Mouse (Mus musculus): Measurements from ENCODE around the gene Fap. TPM values are rescaled to one million over a fixed set of nuclear protein-coding genes. Genes with fewer than 3 reads are reported as not detected.

Fap gene
- 1 to 10 TPM; 2.4 to 4.9 (median 4.1) TPM for total RNA-seq (2022)

DNA sequence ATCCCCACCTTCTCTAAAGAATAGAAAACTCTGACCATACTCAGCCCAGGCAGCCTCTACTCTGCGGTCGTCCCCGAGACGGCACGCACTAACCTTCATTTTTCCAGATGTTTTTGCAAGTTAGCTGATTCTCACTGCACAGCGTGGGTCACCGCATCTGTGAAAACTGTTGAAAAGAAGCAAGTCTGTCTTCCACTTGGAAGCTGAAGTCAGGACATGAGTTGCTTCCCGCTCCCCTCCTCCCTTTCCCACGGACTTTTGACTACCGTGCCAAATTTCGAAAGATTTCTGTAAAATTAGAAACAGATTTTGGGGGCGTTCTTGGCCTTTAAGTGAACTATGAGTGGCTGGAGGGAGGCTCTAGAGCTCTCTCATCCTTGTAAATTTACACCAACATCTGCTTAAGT lies at the start of gene Fap:
TSS of gene Fap (minus strand) at position 323 of the 407 bp plus-strand sequence.
- DNase-seq (ENCODE audit: low spot score in 2 of 2): peak; percentile 28 to 33

DNA sequence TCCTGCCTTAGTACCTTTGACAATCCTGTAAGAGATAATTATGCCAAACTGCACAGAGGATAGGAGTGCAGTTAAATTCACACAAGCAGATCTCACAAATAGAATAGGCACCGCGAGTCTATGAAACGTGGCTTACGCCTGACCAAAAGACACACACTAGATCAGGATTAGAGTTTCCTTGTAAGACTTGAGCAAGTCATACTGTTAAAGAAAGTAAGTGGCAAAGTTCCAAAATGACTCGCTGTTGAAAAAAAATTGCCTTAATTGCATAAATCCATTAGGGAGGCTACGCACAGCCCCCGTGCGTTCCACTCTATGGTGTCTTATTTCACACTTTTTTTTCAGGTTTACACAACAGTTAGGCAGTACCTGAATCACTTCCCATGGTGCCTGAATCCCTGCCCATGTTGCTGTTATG lies 49.2 kb upstream of the Fap start:
- DNase-seq (ENCODE audit: low spot score in 2 of 2): no peak

DNA sequence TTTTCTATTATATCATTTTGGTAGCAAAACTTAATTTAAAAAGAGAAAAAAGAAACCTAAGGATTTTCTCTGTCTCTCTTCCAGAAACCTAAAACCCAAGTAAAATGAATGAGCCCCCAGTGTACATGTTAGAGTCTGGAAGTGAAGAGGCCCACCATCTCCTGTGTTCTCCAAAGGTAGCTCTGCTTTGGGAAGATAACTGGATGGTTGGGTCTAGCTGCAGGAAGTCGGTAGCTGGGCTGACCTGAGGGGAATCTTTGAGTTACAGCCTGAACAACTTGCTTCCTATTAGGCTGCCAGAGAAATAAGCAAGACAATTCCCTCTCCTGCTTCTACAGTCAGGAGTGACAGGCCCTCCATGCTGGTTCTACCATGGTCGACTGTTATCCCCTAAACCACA lies 45.8 kb upstream of the Fap start:
- no peak for DNase-seq (ENCODE audit: low spot score in 2 of 2)

DNA sequence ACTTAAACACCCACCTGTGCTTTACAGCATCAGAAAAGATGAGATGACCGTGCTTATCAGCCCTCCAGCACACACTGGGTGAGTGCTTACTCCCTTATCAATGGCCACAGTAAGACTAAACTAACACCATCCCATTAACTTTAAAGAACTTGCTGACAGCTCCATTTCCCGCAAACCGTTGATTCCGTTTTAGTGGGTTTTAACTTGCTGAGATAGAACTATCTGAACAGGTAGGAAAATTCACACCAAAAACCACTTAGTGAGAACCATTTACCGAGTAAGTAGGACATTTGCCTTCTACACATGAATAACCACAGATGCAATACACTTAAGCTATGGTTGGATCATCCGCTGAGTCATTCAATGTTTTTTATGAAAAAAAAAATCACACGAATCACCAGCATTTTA lies 45.1 kb upstream of the Fap start:
- DNase-seq (ENCODE audit: low spot score in 2 of 2): no peak

DNA sequence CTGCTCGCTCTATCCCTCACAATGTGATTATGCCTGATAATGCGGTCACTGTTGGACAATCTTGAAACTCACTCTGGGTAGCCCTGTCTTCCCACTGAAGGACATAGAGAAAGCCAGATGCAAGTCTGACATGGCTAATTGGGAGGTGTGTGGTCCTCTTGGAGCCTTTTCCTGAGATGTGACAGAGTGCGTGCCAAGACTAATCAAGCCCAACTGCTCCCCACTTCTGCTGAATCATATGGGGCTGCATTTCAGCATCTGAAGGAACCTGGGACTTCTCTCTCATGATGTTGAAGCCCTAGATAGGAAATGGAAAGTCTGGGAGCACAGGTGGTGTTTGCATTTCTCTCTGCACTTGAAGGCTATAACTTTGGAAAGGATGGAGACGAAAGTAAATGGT lies 39.3 kb upstream of the Fap start:
- DNase-seq (ENCODE audit: low spot score in 2 of 2): no peak

DNA sequence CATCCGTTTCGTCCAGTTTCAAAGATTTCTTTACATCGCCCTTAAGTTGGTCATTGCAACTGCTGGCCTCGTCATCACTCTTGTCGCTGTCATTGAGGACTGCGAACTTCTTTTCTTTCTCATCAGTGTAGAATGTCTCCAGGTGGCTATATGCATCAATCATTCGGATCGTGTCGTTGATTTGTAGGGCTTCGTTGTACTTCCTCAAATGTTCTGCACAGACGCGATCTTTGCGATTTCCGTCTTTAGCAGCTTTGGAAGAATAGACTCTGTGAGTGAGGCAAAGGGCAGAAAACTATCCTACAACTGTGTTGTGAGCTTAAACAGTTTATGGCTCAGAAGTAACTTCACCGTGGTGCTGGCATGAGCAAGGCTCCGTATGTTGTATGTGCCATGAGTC lies 32.3 kb upstream of the Fap start:
- no peak for DNase-seq (ENCODE audit: low spot score in 2 of 2)

DNA sequence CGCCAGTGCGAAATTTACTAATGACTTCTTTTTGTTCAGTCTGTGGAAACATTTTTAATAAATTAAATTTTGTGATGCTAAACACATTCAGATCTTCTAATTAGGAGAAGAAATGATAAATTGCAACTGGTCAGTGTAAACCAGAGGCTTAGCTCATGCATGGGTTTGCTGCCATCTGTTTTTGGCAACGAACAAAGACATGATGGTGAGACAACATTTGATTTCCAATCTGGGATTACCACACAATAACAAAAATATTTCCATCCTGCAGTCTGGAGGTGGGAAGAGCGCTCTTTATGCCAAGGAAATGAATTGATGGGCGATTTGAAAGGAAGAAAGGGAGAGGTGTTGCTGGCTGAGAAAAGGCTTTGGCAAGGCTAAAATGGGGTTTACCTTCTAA lies 29.7 kb upstream of the Fap start:
- DNase-seq (ENCODE audit: low spot score in 2 of 2): no peak

DNA sequence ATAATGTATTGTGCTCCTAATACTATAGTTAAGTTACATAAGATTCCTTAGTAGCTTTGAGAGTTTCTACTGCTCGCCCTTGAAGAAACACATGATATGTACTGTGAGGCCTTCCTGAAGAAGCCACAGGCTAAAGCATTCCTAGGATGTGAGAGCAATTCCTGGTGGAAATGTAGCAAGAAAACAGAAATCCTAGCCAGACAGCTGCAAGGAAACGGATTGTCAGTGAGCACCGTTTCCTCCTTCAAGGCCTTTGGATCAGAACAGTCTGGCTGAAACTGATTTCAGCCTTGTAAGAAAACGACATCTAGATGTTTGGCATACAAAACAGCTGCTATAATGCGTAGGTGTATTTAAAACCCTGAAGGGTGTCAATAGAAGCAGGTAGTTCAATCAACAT lies 22.7 kb upstream of the Fap start:
- DNase-seq (ENCODE audit: low spot score in 2 of 2): no peak

DNA sequence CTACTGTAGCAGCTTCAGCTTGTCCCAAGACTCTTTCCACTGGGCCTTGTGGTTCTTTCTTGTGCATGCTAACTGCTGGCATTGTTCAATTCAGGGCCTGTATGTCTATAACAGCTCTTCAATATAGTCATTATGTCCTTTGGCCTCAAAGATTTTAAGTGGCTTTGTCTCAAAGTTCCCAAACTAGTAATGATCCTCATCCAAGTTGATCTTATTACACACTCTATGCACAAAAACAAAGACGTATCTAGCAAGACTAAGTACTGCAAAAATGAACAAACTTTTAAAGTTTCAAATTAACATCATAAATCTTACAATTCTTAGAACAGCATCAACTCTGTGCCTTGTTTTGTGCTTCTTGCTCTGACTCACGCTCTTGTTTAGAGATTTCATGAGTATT lies 20.6 kb upstream of the Fap start:
- DNase-seq (ENCODE audit: low spot score in 2 of 2): no peak

DNA sequence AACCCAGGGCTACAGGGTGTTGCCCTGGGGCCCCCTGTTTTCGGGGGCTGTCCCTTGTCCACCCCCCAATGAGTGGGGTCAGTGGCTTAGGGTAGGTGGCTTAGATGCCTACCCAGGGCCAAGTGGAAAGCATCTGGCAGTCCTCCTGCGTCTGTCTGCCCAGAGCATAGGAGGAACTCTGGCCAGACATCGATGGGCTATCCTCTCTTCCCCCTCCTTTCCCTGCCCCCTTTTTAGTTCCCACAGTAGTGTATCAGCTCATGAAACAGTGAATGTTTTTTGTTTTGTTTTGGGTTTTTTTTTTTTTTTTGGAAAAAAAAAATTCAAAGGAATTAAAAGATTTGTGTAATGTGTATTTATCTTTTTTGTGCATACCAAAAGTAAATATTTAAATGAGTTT lies 17.7 kb upstream of the Fap start:
- DNase-seq (ENCODE audit: low spot score in 2 of 2): no peak

DNA sequence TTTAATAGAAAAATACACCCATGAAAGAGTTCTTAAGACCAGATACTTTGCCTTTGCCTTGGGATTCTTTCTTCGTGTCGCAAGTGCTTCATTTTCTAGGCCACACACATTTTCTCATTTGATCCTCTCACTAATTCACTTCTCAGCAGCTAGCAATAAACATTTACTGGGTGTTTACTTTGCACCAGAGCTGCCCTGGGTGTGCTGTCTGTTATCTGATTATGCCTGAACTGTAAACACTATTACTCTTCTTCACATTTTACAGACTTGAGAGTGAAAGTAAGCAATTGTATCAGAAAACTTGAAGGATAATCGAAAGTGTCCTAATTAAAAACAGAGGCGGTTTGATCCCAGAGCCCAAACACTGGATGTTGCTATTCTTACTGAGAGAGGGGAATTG lies 15.5 kb upstream of the Fap start:
- DNase-seq (ENCODE audit: low spot score in 2 of 2): no peak

DNA sequence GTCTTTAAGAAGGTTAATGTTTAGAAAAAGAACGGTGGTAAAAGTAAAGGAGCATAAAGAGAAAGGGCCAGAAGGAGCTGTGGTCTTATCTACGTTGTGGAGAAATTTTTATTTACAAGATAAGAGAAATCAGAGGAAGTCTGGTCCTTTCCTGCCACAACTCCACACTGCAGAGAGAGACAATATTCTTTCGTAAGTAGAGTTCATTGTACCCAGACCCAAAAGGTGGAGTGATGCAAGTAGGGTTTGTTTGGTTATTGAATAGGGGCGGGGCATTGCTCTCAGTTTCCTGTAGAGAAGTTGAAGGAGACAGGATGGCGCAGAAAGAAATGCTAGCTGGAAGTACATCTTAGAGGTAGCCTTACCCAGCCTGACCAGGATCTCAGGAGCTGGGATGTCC lies 11.9 kb upstream of the Fap start:
- no peak for DNase-seq (ENCODE audit: low spot score in 2 of 2)

DNA sequence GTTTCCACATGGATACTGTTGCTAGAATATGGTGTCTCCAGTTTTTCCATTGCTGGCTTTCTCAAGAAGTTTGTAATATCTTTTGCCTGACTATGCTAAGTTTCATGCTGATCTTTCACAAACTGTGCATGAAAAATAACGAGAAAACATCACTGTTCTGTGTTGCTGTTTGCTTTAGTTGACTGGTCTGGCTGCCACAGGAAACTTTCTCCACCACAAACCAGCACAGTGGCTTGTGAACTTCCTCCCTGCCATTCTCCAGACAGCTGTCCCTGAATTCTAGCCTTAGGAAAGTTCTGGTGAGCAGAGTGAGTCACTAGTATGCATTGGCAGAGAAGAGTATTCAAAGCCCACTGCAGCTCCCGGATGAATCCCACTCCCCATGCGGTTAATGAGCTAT lies 1.1 kb upstream of the Fap start:
- DNase-seq (ENCODE audit: low spot score in 2 of 2): no peak

DNA sequence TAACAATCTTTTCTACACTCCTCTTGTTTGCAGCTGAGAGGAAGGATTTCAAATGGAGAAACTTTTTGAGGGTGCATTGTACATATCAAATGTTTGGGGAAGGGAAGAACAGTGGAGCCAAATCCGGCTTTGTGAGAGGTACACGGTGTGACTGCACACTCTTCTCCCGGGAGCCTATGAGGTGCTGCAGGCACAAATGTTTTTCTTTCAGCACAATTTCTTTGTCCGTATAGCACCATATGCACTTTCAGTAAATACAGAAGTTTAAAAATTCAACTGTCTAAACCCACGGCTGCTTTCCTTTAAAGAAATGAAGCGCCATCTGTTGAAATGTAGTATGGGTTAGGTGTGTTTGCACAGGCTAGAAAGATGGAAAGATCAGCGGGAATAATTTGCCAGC lies 375 bp upstream of the Fap start:
- no peak for DNase-seq (ENCODE audit: low spot score in 2 of 2)

DNA sequence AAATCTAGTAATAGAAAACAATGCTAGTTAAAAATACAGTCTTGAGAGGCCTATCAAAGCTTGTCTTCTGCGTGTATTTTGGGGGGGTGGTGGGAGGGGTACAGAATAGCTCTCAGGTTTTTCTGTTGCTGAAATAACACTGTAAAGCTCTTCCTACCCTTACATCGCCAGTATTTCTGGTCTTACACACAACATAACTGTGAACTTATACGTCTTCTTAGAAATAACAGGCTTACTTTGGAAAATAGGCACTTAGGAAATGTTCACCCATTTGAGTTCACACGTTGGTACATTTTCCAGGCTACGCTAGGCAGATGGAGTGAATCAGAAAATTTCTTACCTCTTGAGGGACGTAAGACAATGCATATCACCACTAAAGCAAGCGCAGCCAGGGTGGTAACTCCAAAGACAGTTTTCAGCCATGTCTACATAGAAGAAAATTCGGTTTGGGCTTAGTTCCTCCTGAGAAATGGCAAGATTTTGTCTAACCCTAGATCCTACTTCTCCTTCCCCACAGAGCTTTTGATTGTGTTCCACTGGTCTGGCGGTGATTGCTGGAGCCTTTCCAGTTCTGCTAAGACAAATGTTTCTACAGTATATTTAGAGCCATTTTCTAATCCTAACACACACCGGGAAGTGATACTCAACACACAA lies 649 bp downstream of the Fap start:
- no peak for DNase-seq (ENCODE audit: low spot score in 2 of 2)

DNA sequence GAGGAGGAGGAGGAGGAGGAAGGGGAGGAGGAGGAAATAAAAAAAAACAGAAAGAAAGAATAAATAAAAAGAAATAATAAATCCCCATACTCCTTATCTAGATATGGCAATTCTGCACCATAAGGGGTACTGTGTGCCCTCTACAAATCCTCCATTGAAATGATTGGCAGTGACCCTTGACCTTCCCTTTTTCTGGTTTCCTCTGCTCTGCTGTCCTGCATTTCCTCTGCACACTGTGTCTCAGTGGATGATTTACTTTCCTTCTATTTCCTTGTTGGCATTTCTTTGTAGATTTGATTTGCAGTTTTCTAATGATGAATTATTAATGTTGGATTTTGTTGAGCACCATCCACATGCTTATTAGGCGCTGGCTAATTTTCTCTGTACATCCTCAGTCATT lies 9.2 kb downstream of the Fap start:
- DNase-seq (ENCODE audit: low spot score in 2 of 2): no peak

DNA sequence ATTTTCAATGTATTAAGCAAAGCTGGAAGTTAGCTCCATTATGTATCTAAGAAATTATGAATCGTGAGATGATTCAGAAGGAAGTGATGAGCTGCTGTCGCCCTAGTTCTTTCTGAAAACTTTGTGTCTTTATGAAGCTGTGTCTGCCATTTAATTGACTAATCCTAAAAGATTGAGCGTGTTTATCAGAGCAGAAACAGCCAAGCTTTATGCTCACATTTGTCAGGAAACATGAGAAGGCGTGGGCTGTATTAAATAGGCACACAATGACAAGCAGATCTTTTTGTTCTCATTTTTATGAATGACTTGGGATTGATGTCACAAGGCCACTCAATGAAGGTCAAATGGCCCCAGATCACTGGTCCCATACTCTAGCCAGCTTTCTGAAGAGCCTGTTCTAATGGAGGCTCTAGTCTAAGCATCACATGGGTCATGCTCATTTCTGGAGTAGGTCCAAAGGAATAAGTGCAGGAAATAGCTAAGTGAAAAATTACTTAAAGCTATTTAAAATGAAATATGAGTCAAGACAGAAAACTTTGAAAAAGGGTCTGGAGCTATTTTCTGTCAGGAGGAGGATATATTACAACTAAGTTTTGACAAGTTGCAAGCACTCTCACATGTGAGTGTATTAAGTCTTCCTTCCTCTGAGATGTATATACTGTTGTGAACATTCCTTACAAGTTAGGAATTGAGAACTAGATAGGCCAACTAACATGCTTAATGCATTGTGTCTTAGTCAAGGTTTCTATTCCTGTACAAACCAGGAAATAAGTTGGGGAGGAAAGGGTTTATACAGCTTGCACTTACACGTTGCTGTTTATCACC lies 11.0 kb downstream of the Fap start:
- no peak for DNase-seq (ENCODE audit: low spot score in 2 of 2)

DNA sequence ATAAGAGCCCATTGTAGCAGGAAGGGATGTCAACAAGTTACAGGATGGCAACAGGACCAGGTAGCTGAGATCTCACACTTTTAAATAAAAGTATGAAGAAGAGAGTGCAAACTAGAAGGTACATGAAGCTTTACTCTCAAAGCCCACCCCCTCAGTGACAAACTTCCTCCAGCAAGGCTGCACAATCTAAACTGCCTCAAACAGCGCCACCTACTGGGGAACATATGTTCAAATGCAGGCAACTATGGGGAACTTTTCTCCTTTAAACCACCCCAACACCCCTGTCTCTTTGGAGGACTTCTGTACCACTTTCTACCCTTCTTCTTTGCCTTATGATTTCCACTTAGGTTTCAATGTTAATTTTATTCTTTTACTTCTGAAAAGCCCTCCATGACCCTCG lies 16.5 kb downstream of the Fap start:
- DNase-seq (ENCODE audit: low spot score in 2 of 2): no peak

DNA sequence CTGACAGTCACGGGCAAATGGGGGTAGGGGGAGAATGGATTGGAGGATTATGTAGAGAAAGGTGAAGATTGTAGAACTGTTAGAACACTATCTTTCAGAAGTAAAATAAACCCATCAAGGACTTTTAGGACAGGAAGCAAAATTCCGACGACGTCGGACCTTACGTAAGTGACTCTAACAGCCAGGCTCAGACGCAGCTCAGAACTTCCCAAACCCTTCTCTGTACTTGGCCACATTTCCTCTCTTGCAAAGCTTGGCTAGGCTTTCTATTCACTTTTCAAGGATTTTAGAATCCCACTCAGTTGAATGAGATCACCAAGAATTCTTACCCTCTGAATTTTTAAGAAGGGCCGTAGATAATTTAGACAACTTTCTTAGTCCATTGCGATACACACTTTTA lies 17.5 kb downstream of the Fap start:
- DNase-seq (ENCODE audit: low spot score in 2 of 2): no peak

DNA sequence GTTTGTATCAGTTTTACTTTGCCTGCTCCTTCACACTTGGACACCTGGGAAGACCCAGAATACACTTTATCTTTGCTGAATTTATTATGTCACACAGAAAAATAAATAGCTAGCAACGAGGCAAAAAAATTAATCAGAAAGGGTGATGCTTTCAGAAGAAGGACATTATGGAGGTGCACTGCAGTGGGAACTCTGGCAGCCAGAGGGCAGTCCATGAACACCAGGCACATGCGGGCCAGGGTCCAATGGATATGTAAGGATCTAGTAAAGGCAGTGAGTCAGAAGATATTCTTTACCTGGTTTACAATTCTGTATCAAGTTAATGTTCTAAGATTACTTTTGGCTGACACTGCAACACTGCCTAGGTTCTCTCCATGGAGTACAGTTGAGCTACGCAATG lies 24.2 kb downstream of the Fap start:
- no peak for DNase-seq (ENCODE audit: low spot score in 2 of 2)

DNA sequence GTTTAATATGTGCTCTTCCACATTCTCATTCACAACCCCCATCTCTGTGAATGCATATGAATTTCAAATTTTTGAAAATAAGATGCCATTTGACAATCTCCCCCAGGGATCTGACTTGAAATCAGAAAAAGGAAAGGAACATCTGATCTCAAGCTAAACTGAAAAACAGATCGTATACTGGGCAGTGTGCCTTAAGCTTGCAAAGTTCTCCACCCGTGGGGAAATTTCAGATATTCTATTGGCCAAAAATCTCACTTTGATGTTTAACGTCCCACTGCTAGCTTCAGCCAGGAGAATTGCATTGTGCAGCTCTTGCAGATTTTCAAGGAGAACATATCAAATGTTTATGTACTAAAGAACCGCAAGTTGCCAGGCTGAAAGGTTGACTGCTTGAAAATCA lies 24.7 kb downstream of the Fap start:
- no peak for DNase-seq (ENCODE audit: low spot score in 2 of 2)

DNA sequence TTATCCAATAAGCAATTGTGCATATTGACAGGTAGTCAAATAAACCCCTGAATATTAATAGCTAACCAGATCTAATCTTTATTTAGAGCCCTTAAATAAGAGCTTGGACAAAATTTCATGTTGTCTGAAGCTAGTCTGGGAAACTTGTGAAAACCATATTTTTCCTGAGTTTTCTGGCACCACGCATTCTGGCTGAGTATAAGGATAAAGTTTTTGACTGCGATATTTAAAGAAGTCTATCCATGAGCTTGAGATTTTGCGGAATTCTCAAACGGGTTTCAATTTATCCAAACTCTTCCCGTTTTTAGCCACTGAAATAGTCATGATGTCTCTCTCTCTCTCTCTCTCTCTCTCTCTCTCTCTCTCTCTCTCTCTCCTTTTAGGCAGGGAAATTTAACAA lies 25.8 kb downstream of the Fap start:
- DNase-seq (ENCODE audit: low spot score in 2 of 2): no peak

DNA sequence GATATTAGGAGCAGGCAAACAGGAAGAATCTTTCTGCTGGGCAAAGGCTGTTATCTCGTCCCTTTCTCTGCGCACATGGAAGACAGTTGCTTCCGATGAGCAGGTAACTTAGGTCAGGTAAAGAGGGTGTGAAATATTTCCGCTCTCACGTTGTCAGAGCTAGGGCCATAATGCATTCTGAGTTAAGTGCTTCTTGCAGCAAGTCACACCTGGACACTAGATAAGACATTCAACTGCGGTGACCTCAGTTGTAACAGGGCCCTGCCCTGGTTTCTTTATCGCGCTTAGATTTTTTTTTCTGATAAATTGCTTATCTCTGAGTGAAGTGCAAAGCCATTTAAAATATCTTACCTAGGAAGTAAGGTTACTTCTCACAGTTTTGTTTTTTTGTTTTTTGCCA lies 38.4 kb downstream of the Fap start:
- DNase-seq (ENCODE audit: low spot score in 2 of 2): no peak

Measured in gastrocnemius, adult 8-10 months (tissue).